Mouse (Mus musculus) bone marrow, adult 2 months (tissue): ENCODE measurements at regions not wholly inside any gene's neighbourhood (a gene's known extent, or its start where the extent isn't known, plus 50 kb on each side); places are given as distances from the start of the nearest gene placed in this dataset.

Experiments used
- CTCF ChIP-seq: fragments of 200-500 bp; IDR thresholded peaks from 2 replicates; pipeline ENCODE4 v1.5.1; 2011; ENCODE audit warnings: low read length, control low read depth; ENCODE audit not compliant: control insufficient read depth, insufficient read depth
- POLR2A ChIP-seq: fragments of 200-500 bp; IDR thresholded peaks from 2 replicates; pipeline ENCODE4 v1.6.1; 2011; ENCODE audit warnings: low read depth, mild to moderate bottlenecking, control low read depth, low read length, borderline replicate concordance; ENCODE audit not compliant: control insufficient read depth

DNA sequence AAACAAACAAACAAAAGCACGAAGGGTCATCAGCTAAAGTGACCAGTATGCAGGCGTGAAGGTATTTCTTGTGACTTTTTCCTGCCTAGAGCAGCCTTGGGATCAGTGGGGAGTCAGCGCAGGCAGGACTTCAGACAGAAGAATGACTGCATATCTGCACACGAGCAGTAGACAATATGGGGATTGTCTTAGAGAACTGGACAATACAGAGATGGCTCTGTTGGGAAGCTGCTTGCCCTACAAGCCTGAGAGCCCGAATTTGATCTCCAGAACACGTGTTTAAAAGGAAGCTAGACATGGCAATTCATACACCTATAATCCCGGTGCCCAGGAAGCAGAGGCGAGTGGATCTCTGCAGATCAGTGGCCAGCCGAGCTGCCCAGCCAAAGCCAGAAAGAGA, 382.5 kb downstream of the Wdr11 start:
- TF ChIP-seq CTCF (no peak), POLR2A (no peak)
